Mouse (Mus musculus) kidney, postnatal 10 days (tissue): ENCODE measurements around the gene Apoa5.

ENCODE experiments used
- DNase-seq: peaks from one replicate; pipeline ENCODE4 v3.0.0; 2021; ENCODE audit warnings: mixed read lengths

Gene Apoa5

GRCm38 (mm10) chr9:46268343-46268873 is at the start of gene Apoa5:
TSS of gene Apoa5 (plus strand) at chr9:46268633.
- no peak for DNase-seq

GRCm38 (mm10) chr9:46223090-46223489 is 45.3 kb upstream of the Apoa5 start:
- peak; percentile 15 for DNase-seq

GRCm38 (mm10) chr9:46224101-46224500 is 44.3 kb upstream of the Apoa5 start:
- no peak for DNase-seq

DNA sequence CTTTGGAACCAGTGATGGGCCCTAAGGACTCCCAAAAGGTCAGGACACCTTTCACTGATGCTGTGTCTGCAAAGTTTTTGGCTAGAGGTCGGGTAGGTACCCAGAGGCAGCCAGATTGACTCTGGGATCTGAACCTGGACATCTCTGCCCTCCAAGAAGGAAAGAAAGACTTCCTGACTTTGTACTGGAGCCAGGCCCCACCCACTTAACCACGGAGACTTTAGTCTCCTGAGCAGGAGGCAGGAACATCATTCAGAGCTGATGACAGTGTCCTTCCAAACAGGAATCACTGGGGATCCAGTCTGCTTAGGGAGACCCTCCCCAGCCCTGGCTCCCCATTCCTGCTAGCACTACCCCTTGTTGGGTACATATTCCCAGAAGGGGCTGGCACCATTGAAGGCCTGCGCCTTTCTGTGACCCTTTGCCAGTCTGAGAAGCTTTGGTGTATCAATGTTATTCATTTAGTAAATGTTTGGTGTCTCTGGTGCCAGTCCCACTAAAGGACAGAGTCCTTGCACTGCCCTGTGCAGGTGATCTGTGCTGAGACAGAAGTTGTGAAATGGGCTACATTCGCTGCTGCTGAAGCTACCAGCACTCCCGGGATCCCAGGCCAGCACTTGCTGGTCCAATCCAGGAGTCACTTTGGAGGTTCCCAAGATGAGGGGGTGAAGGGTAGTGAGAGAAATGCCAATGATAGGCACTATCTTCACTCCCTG is 43.3 kb upstream of the Apoa5 start:
- DNase-seq, result no peak

- no peak for DNase-seq
These were observed 41.3 kb upstream of the Apoa5 start for GRCm38 (mm10) chr9:46227064-46227614.

GRCm38 (mm10) chr9:46228491-46228890 is 39.9 kb upstream of the Apoa5 start, which contains the start of gene Apoa1:
TSS of gene Apoa1 (plus strand) at chr9:46228580.
- no peak for DNase-seq

DNA sequence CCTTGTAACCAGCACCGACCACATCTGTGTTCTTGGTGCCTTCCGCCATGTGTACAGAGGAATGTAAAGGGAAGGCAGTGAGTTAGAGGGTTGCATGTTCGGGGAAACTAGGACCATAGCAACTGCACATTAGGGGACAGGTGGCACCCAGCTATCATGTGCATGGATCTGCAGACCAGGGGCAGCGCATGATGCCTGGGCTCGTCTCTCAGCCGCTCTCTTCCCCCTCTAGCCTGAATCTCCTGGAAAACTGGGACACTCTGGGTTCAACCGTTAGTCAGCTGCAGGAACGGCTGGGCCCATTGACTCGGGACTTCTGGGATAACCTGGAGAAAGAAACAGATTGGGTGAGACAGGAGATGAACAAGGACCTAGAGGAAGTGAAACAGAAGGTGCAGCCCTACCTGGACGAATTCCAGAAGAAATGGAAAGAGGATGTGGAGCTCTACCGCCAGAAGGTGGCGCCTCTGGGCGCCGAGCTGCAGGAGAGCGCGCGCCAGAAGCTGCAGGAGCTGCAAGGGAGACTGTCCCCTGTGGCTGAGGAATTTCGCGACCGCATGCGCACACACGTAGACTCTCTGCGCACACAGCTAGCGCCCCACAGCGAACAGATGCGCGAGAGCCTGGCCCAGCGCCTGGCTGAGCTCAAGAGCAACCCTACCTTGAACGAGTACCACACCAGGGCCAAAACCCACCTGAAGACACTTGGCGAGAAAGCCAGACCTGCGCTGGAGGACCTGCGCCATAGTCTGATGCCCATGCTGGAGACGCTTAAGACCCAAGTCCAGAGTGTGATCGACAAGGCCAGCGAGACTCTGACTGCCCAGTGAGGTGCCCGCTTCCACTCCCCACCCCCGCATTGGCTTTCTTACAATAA is 38.6 kb upstream of the Apoa5 start:
- DNase-seq, result peak; percentile 92

GRCm38 (mm10) chr9:46230450-46230975 is 37.9 kb upstream of the Apoa5 start:
- DNase-seq, result no peak

- DNase-seq, result peak; percentile 43
These were observed 33.2 kb upstream of the Apoa5 start for GRCm38 (mm10) chr9:46235196-46235595.

- no peak for DNase-seq
These were observed 33.0 kb upstream of the Apoa5 start, which contains the start of gene Apoc3 for GRCm38 (mm10) chr9:46235596-46235648. TSS of gene Apoc3 (minus strand) at chr9:46235636.

- no peak for DNase-seq
These were observed 32.8 kb upstream of the Apoa5 start for GRCm38 (mm10) chr9:46235649-46236048.

GRCm38 (mm10) chr9:46238850-46239249 is 29.6 kb upstream of the Apoa5 start:
- no peak for DNase-seq

DNA sequence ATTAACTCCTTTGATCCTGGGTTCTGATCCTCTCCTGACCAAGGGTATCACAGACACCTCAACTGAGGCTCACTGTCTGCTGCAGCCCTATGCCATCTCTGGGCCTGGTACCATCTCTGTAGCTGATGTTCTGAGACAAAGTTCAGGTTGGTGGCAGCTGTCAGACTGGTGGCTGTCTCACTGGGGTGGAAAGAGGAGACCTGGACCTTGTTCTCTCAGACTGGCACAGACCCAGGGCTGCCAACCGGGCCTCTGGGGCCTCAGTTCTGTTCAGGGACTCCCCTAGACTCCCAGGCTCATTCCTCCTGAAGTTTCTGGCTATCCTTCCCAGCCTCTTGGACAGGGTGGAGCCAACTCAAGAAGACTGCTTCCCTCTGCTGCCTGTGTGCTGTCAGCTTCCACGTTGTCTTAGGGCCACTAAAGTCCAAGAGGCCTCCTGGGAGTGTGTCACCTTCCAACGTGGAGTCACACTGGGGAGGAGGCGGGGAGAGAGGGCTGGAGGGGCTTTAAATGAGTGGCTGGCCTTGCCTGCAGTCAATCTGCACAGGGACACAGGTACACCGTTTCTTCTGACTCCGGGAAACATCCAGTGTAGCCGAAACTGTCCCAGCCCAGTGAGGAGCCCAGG is 27.8 kb upstream of the Apoa5 start, which contains the start of gene Apoa4:
Apoa4 (plus strand) TSS at position 171 of the 628 bp plus-strand sequence.
- DNase-seq, result peak; percentile 23

DNA sequence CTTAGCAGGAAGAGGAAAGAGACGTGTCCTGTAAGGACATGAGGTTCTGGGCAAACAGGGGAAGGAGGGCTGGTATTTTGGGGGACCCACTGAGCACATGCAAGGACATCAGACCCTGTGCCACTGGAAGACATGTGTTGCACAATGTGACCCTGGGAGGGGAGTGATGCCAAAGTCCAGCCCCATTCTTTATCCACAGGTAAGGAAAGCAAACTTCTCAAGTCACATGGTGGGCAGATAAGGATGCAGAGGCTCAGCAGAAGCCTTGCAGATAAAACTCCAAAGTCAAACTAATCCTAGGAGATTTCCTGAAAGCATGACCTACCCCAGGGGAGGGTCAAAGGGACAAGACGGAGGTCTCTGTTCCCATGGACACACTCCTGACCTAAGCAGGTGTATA is 26.6 kb upstream of the Apoa5 start:
- no peak for DNase-seq

DNA sequence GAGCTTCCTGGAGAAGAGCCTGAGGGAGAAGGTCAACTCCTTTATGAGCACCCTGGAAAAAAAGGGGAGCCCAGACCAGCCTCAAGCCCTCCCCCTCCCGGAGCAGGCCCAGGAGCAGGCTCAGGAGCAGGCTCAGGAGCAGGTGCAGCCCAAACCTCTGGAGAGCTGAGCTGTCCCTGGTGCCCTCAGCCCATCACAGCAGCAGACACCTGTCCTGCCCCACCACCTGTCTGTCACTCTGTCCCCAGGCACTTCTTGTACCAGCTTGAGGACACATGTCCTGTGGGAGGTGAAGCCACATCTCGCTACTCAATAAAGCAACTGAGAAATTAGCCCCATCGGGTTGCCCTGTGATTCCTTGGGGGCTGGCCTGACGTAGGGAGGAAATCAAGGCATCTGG is 25.3 kb upstream of the Apoa5 start:
- DNase-seq, result no peak

DNA sequence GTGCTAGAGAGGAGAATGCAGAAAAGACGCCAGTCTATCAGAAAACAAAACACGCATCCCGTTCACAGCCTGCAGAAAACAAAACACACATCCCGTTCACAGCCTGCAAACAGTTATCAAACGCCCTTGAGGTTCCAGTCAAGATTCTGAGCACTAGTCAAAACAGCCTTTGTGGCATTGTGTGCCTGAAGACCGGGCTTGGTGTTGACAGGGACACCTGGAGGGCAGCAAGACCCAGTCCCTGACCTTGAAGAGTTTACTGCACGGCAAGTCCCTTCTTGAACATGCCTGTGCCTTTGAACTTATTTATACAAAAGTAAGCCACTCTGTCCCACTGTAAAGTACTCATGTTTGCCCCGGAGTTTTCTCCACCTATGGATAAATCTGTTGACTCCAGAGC is 24.8 kb upstream of the Apoa5 start:
- no peak for DNase-seq

DNA sequence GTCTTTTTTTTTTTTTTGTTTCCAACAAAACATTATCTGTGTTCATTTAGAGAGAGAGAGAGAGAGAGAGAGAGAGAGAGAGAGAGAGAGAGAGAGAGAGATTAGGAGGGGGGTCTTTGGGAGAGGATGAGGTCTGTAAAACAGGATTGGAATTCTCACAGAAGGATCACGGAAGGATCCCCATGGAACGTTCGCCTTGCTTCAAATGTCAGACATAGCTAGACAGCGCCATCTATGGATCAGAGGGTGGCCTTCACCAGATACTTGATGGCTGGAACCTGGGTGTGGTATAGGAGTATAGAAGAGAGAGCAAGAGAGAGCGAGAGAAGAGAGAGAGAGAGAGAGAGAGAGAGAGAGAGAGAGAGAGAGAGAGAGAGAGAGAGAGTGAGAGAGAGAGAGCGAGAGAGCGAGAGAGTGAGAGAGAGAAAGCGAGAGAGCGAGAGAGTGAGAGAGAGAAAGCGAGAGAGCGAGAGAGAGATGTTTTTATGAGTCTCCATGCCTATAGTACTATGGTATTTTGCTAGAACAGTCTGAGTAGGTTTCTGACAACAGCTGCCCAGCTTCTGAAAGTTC is 21.6 kb upstream of the Apoa5 start:
- peak; percentile 82 for DNase-seq

GRCm38 (mm10) chr9:46256177-46256576 is 12.3 kb upstream of the Apoa5 start:
- DNase-seq, result no peak

DNA sequence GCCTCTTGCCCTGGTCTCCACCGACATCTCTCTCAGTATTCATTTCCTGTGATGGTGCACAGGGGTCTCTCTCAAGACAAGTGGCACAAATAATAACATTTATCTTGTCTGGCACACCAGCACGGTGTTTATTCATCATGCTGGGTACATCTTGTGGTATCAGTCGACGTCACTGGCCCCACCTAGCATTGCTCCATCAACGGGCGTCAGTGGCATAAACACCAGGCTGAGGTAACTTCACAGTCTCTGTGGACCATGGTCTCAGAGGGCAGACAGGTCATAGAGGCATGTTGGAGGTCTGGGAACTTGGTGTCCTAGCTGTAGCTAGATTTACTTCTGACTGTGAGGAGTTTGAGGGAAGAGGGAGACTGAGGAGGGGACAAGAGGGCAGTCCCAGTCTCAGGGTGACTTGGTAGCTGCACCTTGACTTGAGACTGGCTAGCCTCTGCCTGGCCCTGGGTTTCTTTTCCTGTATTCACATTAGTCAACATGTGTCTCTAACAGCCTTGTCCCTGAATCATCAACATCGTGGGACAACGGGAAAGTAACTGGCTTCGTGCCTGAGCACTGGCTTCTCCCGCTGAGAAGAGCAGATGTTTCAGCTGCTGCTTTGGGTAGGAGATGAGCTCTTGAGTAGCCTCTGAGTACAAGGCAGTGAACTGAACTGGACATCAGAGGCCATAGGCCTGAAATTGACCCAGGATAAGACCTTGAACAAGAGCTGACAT is 11.6 kb upstream of the Apoa5 start:
- DNase-seq, result no peak

DNA sequence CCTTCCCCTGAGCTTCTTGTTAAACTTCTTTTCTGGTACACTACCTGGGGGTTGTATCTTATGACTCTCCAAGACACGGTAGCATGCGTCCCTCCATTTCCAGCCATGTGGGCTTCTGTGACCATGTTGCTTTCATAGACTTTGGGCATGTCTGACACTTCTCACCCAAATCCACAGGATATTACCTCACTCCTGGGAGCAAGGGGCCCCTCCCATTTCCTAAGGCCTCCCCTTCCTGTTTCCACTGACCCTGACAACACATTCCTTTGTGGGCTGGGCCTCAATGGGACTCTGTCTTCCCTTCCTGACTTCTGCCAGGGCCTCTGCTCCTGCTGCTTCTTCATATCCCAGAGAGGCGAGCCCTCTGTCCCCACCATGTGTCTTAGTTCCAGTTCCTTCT is 10.9 kb upstream of the Apoa5 start:
- DNase-seq, result no peak

DNA sequence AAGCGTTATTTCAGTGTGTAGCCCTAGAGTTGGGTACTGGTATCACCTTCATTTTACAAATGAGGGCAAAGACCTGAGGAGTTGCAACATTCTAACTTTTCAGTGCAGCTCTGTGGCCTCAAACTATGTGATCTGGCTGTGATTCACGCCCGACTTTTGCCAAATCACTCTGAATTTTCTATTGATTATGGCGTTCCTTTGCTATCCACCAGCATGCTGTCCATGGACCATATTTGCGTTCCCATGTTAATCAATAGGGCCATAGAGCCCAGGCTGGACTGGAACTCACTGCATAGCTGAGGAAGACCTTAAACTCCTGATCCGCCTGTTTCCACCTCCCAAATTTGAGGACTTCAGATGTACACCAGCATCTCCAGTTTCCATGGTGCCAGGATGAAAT is 9.3 kb upstream of the Apoa5 start:
- no peak for DNase-seq

GRCm38 (mm10) chr9:46261131-46261530 is 7.3 kb upstream of the Apoa5 start:
- no peak for DNase-seq
